Mouse (Mus musculus) kidney, postnatal 10 days (tissue): Measurements from ENCODE around the gene Creb5.
A peak's percentile ranks its signal among the peaks of the same experiment; 100 is the strongest.

Experiments used
- DNase-seq: peaks from one replicate; pipeline ENCODE4 v3.0.0; 2021; ENCODE audit warnings: mixed read lengths

Gene Creb5

DNA sequence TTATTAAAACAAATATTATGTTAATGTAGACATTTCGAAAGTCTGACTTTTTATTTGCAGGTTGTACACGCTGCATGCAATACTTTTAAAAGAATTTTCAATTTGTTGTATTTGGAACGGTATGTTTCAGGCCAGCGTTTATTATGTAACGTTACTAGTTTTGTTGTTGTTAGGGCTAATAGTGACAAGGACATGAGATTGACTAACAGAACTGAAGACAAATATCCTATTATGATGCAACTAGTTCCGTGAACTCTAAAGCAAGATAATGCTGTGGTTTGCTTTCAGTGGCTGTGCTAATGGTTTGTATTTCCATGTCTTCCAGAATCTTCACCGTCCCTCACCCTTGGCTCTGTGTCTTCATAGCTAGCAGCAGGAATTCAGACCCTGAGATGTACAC is 357.9 kb downstream of the Creb5 start:
- DNase-seq = no peak

GRCm38 (mm10) chr6:53649782-53650181 is 362.7 kb downstream of the Creb5 start:
- DNase-seq = no peak

DNA sequence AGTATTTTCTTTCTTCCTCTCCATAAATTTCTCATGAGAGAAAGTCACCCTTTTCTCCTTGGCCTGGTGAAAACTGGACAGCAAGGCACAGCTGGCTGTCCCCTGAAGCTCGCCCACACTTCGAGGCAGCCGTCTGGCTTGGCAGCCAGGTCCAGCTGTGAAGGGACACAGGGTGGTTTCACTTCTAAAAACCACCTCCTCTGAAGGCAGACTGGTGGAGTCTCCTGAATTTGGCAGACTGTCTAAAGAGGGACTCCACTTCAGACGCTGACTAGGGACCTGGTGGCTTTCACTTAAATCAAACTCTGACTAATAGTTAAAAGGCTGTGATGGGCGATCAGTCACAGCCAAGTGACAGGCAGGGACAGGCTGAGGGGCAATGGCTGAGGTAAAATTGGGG is 365.6 kb downstream of the Creb5 start:
- DNase-seq = no peak

- DNase-seq = no peak
These were observed 366.8 kb downstream of the Creb5 start for GRCm38 (mm10) chr6:53653706-53654360.

- peak; percentile 19 for DNase-seq
These were observed 367.3 kb downstream of the Creb5 start for GRCm38 (mm10) chr6:53654361-53654824.

GRCm38 (mm10) chr6:53656466-53656865 is 369.4 kb downstream of the Creb5 start:
- no peak for DNase-seq

GRCm38 (mm10) chr6:53657483-53657882 is 370.4 kb downstream of the Creb5 start:
- DNase-seq = no peak

DNA sequence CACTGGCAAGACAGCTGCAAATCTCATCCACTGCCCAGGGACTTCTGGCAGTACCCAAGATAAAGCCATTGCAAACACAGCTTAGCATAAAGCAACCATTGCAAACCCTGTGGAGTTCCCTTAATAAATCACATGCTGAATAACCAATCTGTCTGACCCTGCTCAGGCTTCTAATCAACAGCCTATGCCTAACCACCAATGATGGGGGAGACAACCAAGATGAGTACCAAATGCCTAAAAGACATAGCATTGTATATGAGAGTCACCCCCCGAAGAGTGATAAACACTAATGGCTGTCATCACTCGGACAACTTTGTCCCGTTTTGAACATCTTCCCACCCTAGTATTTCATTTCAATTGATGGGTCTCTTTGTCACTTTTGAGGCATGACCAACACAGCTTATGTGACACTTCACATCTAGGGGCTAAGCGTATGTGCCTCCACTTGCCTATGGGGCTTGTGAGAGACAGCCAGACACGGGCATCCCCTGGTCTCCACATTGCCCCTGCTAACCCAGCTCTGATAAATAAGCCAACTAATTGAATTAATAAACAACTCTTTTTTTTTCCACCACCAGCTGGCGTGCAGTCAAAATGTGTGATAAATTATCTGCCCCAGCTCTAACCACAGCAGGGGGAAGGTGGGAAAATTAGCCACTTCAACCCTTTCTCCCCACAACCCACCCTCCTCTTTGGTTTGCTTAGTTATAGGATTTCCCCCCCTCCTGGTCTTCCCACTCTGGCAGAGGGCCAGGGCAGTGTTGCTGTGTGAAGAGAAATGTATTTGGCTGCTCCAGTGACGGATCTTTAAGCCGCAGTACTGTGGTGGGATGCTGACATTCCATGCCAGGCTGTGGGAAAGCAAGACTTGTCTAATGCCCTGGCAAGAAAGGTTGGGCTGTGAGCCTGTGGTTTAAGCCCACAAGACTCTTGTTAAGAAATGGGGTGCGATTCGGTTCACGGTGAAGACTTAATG is 376.1 kb downstream of the Creb5 start:
- peak; percentile 40 for DNase-seq

DNA sequence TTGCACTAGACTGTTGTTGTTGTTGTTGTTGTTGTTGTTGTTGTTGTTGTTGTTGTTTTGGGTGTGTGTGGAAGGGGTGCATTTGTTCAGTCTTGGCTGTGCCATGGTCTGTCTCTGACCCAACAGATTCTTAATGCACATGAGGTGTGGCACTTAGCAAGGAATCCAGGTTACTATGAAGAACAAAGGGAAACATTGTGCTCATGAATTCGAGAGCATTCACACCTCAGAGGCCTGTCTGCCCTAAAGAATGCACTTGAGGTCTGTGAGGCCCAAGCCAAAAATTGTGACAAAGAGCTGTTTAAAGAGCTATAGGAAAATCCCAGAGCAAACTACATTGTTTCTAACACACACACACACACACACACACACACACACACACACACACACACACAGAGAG is 377.7 kb downstream of the Creb5 start:
- no peak for DNase-seq

DNA sequence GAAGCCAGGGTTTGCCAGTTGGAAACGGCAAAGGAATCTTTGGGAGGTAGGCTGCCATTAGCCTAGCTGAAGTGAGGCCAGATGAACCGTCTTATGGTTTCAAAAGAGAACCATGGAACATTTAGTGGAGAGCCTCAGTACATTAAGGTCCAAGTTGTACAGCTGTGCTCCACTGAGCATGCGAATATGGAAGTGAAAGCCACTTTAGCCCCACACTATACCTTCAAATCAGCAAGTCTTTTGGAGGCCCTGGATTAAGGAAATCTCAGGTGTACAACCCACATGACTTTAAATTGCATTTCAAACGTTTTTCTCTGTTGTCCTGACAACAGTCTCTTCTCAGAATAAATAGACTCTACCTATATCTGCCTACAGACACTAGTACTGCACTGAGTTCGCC is 379.4 kb downstream of the Creb5 start:
- DNase-seq = no peak

DNA sequence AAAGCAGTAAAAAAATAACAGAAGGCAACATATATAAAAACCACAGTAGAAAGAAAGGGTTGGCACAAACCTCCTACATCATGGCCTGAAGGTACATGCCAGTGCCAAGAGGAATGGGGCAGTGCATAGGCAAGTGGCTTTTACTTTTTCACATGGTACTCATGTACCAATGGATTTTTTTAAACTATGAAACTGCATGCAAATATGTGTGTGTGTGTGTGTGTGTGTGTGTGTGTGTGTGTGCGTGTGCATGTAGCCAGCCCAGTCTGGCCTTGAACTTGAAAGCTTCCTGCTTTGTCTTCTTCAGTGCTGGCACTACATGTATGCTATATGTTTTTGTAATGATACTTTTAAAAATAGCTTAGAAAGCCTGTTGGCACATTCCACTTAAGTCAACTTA is 391.2 kb downstream of the Creb5 start:
- DNase-seq = no peak

GRCm38 (mm10) chr6:53680046-53680445 is 393.0 kb downstream of the Creb5 start:
- no peak for DNase-seq

- DNase-seq = no peak
These were observed 397.3 kb downstream of the Creb5 start for GRCm38 (mm10) chr6:53684416-53684815.

- DNase-seq = no peak
These were observed 398.3 kb downstream of the Creb5 start for GRCm38 (mm10) chr6:53685323-53685722.

- no peak for DNase-seq
These were observed 401.9 kb downstream of the Creb5 start for GRCm38 (mm10) chr6:53688762-53689477.

DNA sequence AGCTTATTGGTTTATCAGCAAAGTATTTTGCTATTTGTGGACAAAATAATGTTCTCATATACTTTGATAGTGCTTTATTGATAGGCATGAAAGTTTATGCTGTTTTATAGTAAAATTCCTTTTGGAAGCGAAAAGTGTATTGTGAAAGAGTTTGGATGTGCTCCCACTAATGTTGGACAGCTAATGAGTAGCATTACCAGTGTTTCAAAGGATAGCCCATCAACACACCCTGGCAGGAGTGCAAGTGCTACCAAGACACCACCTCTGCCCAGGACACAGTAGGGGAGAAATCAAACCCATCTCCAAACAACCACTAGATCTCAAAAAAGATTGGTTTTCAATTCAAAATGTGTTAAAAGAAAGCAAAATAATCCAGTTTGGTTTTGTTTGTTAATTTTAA is 403.9 kb downstream of the Creb5 start:
- no peak for DNase-seq

GRCm38 (mm10) chr6:53695216-53695615 is 408.1 kb downstream of the Creb5 start:
- no peak for DNase-seq

GRCm38 (mm10) chr6:53696471-53696870 is 409.4 kb downstream of the Creb5 start:
- no peak for DNase-seq

GRCm38 (mm10) chr6:53696921-53697320 is 409.9 kb downstream of the Creb5 start:
- DNase-seq = no peak

GRCm38 (mm10) chr6:53698128-53698749 is 411.2 kb downstream of the Creb5 start:
- no peak for DNase-seq

DNA sequence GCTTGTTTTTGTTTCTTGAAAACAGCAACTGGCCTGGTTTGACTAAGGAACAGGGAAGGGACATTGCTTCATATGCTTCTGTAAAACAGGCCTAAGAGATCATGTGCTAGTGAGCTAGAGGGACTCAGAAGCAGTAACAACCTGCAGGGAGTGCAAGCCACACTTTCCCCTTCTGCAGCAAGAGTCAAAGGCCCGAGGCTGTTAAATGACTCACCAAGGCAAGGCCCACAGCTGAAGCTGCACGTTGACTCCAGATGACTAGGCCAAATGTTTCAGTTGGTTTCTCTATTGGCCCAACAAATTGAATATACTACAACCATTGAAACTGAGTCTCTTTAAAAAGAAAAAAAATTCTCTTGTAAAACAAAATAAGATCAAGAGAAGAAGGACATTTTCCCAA is 417.4 kb downstream of the Creb5 start:
- DNase-seq = no peak

GRCm38 (mm10) chr6:53706604-53707330 is 419.7 kb downstream of the Creb5 start:
- DNase-seq = no peak
